Mouse (Mus musculus) forebrain, embryonic 16.5 days (tissue): ENCODE measurements at regions not wholly inside any gene's neighbourhood (a gene's known extent, or its start where the extent isn't known, plus 50 kb on each side); places are given as distances from the start of the nearest gene placed in this dataset.
A peak's percentile ranks its signal among the peaks of the same experiment; 100 is the strongest.

Experiments used
- ATAC-seq: fragments of 200-750 bp; cut with Nextera tagmentation; 2 replicates; pipeline ENCODE4 v1.8.0; 2017; ENCODE audit warnings: mild to moderate bottlenecking, moderate library complexity
- H3K27ac ChIP-seq: fragments of 300-500 bp; sonication (generic); 2 replicates; pipeline ENCODE4 v1.5.1; 2014; ENCODE audit warnings: low read length, control low read depth
- H3K27me3 ChIP-seq: fragments of 300-500 bp; sonication (generic); replicated peaks from 2 replicates; pipeline ENCODE4 v1.6.1; 2014; ENCODE audit warnings: low read length; ENCODE audit not compliant: control insufficient read depth, insufficient read depth
- H3K36me3 ChIP-seq: fragments of 300-500 bp; sonication (generic); 2 replicates; pipeline ENCODE4 v1.6.1; 2014; ENCODE audit not compliant: control insufficient read depth, insufficient read depth
- H3K4me1 ChIP-seq: fragments of 300-500 bp; sonication (generic); replicated peaks from 2 replicates; pipeline ENCODE4 v1.6.1; 2014; ENCODE audit warnings: low read length; ENCODE audit not compliant: control insufficient read depth, insufficient read depth
- H3K4me2 ChIP-seq: fragments of 300-500 bp; sonication (generic); 2 replicates; pipeline ENCODE4 v1.6.1; 2014; ENCODE audit warnings: mild to moderate bottlenecking, low read length, control low read depth
- H3K4me3 ChIP-seq: fragments of 300-500 bp; sonication (generic); replicated peaks from 2 replicates; pipeline ENCODE4 v1.5.1; 2014; ENCODE audit warnings: mild to moderate bottlenecking, low read length, control low read depth
- H3K9ac ChIP-seq: fragments of 300-500 bp; sonication (generic); replicated peaks from 2 replicates; pipeline ENCODE4 v1.6.1; 2014; ENCODE audit warnings: low read depth, low read length, control low read depth
- H3K9me3 ChIP-seq: fragments of 300-500 bp; sonication (generic); 2 replicates; pipeline ENCODE4 v1.6.1; 2016; ENCODE audit warnings: low read length; ENCODE audit not compliant: control insufficient read depth
- WGBS: fragments of 180-500 bp; shearing (Covaris S2); extraction: QIAGEN DNeasy Blood & Tissue Kit; methylation state at CpG from one replicate; pipeline ENCODE4 v1.1.7; 2014; 5-methylcytosine and 5-hydroxymethylcytosine counted together

- Histone ChIP-seq H3K27ac (no peak overlapping the region), H3K4me3 (no peak overlapping the region), H3K36me3 (no peaks in the 10 kb centered on the region), H3K9me3 (no peaks in the 10 kb centered on the region), H3K4me1 (no peaks in the 10 kb centered on the region), H3K4me2 (no peak overlapping the region), H3K27me3 (no peaks in the 10 kb centered on the region), H3K9ac (no peak overlapping the region)
- ATAC-seq, result peak; percentile 81
- 100% methylated on average over 1 of the region's 1 CpGs for WGBS
Observed at GRCm38 (mm10) chr1:99369776-99370175, 402.8 kb upstream of the Cntnap5b start.

GRCm38 (mm10) chr1:99370346-99370940 lies 402.1 kb upstream of the Cntnap5b start:
- Histone ChIP-seq H3K9ac (no peak overlapping the region), H3K9me3 (no peaks in the 10 kb centered on the region), H3K36me3 (no peaks in the 10 kb centered on the region), H3K4me2 (no peak overlapping the region), H3K4me3 (no peak overlapping the region), H3K27me3 (no peaks in the 10 kb centered on the region), H3K27ac (no peak overlapping the region), H3K4me1 (no peaks in the 10 kb centered on the region)
- WGBS, result 76% methylated on average over 3 of the region's 3 CpGs
- ATAC-seq, result peak; percentile 64; the same call in 1 of the 2 replicates

GRCm38 (mm10) chr1:99395813-99396212 lies 376.8 kb upstream of the Cntnap5b start:
- Histone ChIP-seq H3K4me2 (no peak overlapping the region), H3K27me3 (no peaks in the 10 kb centered on the region), H3K36me3 (no peaks in the 10 kb centered on the region), H3K9me3 (no peaks in the 10 kb centered on the region), H3K4me1 (no peaks in the 10 kb centered on the region), H3K9ac (no peak overlapping the region), H3K4me3 (no peak overlapping the region), H3K27ac (no peak overlapping the region)
- WGBS, result 71% methylated on average over 5 of the region's 5 CpGs
- no peak for ATAC-seq
